Mouse (Mus musculus) fat pad, adult 2 months (tissue): ENCODE results near the gene Hebp1.

Source experiments
- DNase-seq: peaks from one replicate; pipeline ENCODE4 v3.0.0-alpha.2; 2011; ENCODE audit warnings: low read depth, low spot score; ENCODE audit errors: extremely low read depth

Gene Hebp1

DNA sequence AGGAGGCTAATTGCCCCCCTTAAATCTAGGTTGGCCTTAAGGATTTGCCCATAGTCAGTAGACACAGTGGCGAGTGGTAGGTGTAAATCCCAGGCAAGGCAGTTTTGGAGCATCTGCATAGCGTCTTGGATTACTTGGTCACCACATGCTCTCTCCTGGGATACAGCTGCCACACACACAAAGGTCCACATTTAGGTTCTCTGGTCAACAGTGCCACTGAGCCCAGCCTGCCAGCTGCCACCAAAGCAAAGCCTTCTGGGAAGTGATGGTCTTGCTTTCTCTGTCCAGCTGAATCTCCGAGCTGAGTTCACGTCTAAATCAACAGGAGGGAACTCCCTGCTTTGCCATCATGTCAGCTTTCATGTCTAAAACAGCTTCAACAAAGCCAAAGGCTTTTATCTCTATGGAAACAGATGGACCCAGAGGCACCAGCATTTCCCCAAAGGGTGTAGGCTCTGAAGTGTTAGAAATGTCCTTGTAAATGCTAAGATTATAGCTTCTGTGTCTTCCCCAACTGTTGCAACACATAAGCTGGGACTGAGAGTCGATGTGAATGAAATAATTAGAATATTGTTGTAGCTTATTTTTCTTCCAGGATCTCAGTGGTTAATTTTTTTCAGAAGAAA is 73.0 kb downstream of the Hebp1 start:
- DNase-seq, result no peak

DNA sequence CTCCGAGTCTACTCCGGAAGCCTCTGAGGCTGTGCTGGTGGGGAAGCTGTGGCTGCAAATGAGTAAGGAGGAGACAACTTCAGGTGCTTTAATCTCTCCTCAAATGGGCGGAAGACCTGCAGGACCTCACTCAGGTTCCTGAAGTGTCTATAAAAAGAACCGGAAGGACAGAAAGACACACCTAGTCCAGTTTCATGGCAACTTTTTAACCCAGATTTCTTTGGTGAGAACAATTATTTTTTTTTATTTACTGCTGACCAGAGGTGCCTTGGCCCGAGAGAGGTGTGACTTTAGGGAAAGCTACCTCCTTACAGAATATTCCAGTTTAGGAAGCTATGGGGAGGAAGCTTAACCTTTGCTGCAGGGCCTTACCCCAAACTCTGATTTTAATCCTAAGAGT is 79.6 kb downstream of the Hebp1 start, which contains the start of gene Gprc5d:
TSS of gene Gprc5d (minus strand) at position 101 of the 400 bp plus-strand sequence.
- DNase-seq, result no peak

DNA sequence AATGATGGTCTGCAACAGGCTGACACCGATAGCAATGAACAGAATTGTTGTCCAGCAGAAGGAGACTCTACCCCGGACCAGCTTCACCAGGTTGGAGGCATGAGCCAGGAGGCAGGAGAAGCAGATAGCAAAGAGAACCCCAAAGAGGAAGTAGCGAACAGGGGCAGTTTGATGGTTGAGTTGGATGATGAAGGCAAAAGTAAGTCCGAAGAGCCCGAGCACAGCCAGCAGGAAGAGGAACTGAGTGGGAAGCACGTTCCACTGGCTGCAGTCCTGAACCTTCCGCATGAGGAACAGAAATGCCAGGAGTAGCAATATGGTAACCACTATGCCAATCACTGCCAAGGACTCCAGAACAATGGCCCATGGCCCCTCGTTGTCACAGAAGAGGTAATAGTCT is 81.3 kb downstream of the Hebp1 start:
- no peak for DNase-seq

DNA sequence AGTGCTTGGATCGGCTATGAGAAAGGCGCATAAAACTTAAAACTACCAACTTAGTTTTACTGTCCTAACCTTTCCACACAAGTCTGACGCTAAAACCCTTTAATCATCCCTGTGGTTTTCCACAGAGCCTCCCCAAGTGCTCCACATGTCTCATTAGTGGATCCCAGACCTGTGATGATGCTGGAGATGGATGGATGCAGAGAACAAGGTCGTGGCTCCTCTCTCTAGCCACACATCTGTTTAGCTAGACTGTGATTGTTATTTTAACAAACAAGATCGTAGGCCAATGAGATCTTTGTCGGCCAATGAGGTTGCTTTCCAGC is 84.7 kb downstream of the Hebp1 start:
- no peak for DNase-seq

DNA sequence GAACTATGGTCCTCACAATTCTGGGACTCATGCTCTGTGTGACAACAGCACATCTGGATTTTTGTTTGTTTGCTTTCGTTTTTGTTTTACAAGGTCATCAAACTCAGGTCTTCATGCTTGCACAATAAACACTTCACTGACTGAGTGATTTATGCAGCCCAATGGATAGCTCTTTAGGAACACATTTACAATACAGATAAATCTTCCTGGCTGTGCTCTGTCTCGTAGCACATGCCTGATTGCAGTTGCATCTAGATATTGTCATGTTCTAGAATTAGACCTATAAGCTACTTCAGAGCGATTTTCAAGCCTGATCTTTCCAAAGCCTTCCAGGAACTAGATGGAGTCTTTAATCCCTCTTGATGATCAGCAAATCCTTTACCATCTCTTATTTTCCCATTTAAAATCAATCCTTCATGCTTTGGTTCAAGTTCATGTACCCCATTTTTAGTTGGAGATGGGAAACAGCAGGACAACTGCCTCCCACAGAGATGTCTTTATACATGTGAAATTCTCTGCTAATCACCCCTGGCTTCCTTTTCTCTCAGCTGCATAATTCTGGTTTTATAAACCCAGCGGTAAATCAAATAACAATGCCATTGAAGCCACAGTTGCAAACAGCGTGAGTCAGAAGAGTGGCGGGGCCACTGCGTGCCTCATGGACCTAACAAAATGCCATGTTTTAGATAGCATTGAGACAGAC is 85.3 kb downstream of the Hebp1 start:
- DNase-seq, result no peak

DNA sequence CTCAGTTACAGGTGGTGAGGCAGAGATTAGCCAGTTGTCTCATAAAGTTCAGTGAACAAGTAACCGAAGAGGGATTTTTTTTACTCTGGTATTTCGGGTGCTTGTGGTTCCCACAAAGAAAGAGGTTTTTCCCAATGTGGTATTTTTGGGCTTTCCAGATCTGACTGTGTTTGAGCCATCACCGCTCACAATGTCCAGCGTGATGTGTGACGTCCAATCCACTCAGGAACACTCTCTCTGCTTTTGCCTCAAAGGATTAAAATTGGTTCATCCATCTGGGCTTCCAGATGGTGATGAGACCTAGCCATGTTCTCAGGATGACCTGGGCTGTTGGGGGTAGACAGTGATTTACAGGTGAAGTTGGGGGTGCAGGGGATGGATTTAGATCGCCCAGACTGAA is 90.8 kb downstream of the Hebp1 start:
- no peak for DNase-seq

DNA sequence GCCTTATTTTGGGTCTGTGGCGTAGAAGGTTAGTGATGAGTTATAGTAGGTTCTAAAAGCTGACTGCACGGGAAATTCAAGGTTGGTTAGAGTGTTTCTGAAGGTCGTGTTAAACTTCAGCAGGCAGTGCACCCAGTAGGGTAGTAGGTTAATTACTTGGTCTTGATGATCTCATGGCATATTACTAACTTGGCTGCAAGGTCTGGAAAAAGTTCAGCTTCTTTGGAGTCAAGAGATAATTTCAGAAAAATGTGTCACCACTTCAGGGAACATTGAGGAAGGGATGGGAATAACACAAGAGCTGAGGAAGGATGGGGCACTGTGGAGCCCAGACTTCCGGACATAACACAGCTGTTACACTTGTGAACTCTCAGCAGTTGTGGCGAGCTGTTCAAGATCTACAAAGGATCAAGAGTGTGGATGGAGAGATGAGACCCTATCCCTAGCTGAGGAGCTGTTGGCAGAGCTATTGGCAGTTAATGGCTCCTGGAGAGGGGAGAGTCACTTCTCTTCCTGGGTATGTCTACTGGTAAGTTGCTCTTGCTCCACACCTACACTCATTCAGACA is 95.0 kb downstream of the Hebp1 start:
- no peak for DNase-seq

DNA sequence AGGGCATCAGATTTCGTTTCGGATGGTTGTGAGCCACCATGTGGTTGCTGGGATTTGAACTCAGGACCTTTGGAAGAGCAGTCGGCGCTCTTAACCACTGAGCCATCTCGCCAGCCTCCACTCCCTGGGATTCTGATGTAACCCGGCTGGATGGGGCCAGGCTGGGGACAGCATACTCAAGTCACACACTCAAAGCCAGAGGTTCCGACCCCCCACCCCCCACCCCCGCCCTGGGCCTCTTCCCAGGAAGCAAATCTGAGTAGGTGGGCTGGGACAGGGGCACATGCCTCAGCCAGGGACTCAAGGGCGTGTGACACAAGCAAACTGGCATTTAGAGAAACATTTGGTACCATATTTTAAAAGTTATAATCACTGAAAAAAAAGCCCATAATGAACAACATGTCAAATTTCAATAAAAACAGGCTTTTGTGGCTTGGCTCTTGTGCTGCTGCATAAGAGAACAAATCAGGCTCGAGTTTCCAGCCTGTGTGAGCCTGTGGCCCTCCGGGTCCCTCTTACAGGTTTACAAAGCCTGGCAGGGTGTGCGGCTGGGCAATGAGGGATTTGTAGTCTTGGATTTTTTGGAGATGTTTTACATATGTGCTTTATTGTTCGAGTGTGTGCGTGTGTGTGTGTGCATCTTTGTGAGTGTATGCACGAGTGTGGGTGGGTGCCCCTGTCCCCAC is 96.9 kb downstream of the Hebp1 start:
- no peak for DNase-seq

DNA sequence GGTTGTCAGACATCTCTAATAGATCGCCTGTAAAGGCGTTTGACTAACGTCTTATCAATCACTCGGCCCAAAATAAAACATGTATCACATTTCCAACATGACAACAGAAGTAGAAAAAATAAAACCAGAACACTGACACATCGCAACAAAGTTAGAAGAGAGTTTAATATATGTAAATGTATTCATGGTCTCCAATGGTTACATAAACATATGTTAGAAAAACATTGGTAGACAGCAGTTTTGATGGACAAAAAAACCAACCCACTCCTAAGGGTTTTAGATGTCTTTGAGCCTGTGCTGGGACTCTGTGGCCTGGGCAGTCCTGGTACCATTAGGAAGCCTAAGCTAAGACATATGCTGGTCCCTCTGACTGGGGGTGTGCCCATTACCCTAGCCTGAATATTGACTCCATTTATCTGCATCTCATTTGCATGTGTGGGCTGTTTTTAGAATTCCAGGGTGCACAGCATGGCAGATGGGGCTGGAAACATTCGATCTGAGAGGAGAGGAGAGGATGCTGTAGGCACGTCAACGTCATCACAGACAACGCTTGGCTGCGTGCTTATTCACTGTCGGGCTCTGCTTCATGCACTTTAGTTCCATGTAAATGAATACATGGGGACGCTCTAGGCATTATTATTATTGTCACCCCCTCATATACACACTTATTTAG is 104.9 kb downstream of the Hebp1 start:
- no peak for DNase-seq

DNA sequence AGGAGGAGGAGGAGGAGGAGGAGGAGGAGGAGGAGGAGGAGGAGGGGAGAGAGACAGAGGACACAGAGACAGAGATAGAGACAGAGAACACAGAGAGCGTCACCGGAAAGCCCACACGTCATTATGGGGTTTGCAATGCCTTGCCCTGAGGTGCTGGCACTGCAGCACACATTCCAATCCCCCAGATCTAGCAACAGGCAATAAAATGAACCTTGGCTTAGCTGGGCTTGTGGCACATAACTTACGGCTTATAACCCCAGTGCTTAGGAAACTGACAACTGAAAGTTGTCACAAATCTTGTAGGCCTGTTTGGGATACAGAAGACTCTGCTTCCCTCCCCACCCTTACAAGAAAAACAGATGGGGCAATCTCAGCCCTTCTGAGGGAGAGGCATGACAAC is 107.2 kb downstream of the Hebp1 start:
- DNase-seq, result peak; percentile 68

DNA sequence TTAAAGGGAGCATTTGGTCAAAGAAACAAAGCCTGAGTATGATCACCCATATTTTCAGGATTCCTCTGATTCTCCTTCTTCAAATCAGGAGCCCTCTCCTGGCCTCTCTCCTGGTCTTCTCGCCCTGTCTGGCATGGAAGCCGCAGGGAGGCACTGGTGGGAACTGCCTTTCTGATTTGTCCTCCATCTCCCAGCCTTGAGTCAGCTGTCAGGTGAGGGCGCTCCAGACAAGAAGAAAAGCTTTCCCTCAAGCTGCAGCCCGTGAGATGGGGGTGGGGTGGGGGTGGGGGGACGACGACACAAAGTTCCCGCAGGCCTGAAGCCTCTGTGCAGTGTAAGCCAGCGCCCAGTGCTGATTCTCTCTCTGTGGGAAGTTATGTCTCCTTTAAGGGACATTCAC is 108.0 kb downstream of the Hebp1 start:
- no peak for DNase-seq

DNA sequence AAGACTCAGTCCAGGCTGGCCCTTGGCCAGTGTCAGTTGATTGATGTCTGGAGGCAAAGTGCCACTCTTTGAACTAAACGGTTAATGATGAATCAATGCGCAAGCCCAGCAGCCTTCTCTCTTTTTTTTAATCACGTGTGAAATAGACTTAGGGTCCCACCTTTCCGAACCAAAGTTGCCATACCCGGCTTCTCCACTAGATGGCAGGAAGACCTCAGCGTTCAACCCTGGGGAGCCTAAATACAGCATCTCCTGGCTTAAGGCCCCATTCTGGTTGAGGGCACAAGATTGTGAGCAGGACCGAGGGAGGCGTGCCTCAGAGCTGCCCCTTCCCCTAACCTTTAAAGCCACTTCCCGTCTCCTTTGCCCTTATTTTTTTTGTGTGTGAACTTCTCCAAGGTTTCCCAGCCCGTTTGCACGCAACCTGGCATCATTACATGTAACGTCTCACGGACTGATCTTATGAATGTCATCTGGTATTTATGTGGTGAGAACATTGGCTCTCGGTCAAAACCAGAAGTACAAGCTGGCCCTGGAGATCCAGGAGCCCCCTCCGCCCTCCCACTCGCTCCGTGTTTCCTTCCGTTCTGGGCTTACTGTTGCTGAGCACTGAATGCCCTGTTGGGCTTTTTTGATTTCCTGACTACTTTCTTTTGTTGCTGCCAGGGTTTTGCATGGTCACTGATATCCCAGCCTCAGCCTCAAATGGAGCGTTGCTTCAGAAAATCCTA is 109.9 kb downstream of the Hebp1 start:
- no peak for DNase-seq
